Mouse (Mus musculus) neural tube, embryonic 15.5 days (tissue): ENCODE measurements around the gene Zrsr1. TPM values are rescaled to one million over a fixed set of nuclear protein-coding genes. Genes with fewer than 3 reads are reported as not detected.

Experiments used
- ATAC-seq: fragments of 200-750 bp; cut with Nextera tagmentation; 2 replicates; pipeline ENCODE4 v1.8.0; 2017; ENCODE audit warnings: mild to moderate bottlenecking, moderate TSS enrichment, moderate library complexity; ENCODE audit not compliant: low FRiP score
- H3K27ac ChIP-seq: fragments of 300-500 bp; sonication (generic); replicated peaks from 2 replicates; pipeline ENCODE4 v1.5.1; 2015; ENCODE audit warnings: mild to moderate bottlenecking, inconsistent platforms
- H3K27me3 ChIP-seq: fragments of 300-500 bp; sonication (generic); replicated peaks from 2 replicates; pipeline ENCODE4 v1.6.1; 2015; ENCODE audit warnings: inconsistent platforms
- H3K36me3 ChIP-seq: fragments of 300-500 bp; sonication (generic); 2 replicates; pipeline ENCODE4 v1.6.1; 2015; ENCODE audit warnings: inconsistent platforms
- H3K4me1 ChIP-seq: fragments of 300-500 bp; sonication (generic); 2 replicates; pipeline ENCODE4 v1.6.1; 2015; ENCODE audit warnings: inconsistent platforms
- H3K4me2 ChIP-seq: fragments of 300-500 bp; sonication (generic); 2 replicates; pipeline ENCODE4 v1.6.1; 2015; ENCODE audit warnings: inconsistent platforms, mild to moderate bottlenecking, moderate library complexity
- H3K4me3 ChIP-seq: fragments of 300-500 bp; sonication (generic); replicated peaks from 2 replicates; pipeline ENCODE4 v1.5.1; 2015; ENCODE audit warnings: mild to moderate bottlenecking, inconsistent platforms
- H3K9ac ChIP-seq: fragments of 300-500 bp; sonication (generic); replicated peaks from 2 replicates; pipeline ENCODE4 v1.6.1; 2015; ENCODE audit warnings: mild to moderate bottlenecking, inconsistent platforms
- H3K9me3 ChIP-seq: fragments of 300-500 bp; sonication (generic); replicated peaks from 2 replicates; pipeline ENCODE4 v1.6.1; 2016; ENCODE audit warnings: inconsistent platforms
- WGBS: fragments of 180-500 bp; shearing (Covaris S2); methylation state at CpG from one replicate; pipeline ENCODE4 v1.1.7; 2015; ENCODE audit warnings: mixed read lengths; 5-methylcytosine and 5-hydroxymethylcytosine counted together
- polyA plus RNA-seq: library from polyadenylated mRNA; unstranded; fragments of >200 nt; fragmentation: Nextera tagmentation; extraction: Ambion mirVana; gene quantifications from 2 replicates; pipeline ENCODE4 v1.2.1, GENCODE M21; 2015

Zrsr1 gene
- polyA plus RNA-seq, 1 experiment from 2014 or later, result 9.5 TPM

GRCm38 (mm10) chr11:22950131-22950530, 21.7 kb upstream of the Zrsr1 start:
- ATAC-seq, result no peak
- Histone ChIP-seq H3K27ac (no peak overlapping the region), H3K9ac (no peak overlapping the region), H3K36me3 (no peaks in the 10 kb centered on the region; the same call in 1 of the 2 replicates), H3K4me2 (no peak overlapping the region), H3K4me1 (no peaks in the 10 kb centered on the region), H3K9me3 (no peaks in the 10 kb centered on the region), H3K27me3 (no peaks in the 10 kb centered on the region), H3K4me3 (no peak overlapping the region)
- 92% methylated on average over 6 of the region's 6 CpGs for WGBS

- Histone ChIP-seq H3K27me3 (no peaks in the 10 kb centered on the region), H3K9ac (no peak overlapping the region), H3K4me1 (no peaks in the 10 kb centered on the region), H3K36me3 (no peaks in the 10 kb centered on the region; the same call in 1 of the 2 replicates), H3K4me3 (no peak overlapping the region), H3K9me3 (no peaks in the 10 kb centered on the region), H3K4me2 (no peak overlapping the region), H3K27ac (no peak overlapping the region)
- no peak for ATAC-seq
- 94% methylated on average over 7 of the region's 7 CpGs for WGBS
These were observed 19.1 kb upstream of the Zrsr1 start for GRCm38 (mm10) chr11:22952668-22953067.

- Histone ChIP-seq H3K4me2 (no peak overlapping the region), H3K9ac (no peak overlapping the region), H3K4me3 (no peak overlapping the region), H3K36me3 (no peaks in the 10 kb centered on the region), H3K27ac (no peak overlapping the region), H3K9me3 (no peaks in the 10 kb centered on the region), H3K4me1 (no peaks in the 10 kb centered on the region), H3K27me3 (no peaks in the 10 kb centered on the region)
- WGBS, result 97% methylated on average over 6 of the region's 6 CpGs
- no peak for ATAC-seq
These were observed 15.5 kb upstream of the Zrsr1 start for GRCm38 (mm10) chr11:22956346-22956745.

- Histone ChIP-seq H3K9ac (no peak overlapping the region), H3K9me3 (no peaks in the 10 kb centered on the region), H3K4me3 (no peak overlapping the region), H3K27me3 (no peaks in the 10 kb centered on the region), H3K4me1 (no peaks in the 10 kb centered on the region), H3K4me2 (no peak overlapping the region), H3K36me3 (no peaks in the 10 kb centered on the region), H3K27ac (no peak overlapping the region)
- ATAC-seq, result peak; percentile 41; the same call in 1 of the 2 replicates
- 76% methylated on average over 4 of the region's 4 CpGs for WGBS
These were observed 15.0 kb upstream of the Zrsr1 start for GRCm38 (mm10) chr11:22956830-22957229.

GRCm38 (mm10) chr11:22957791-22958374, 13.9 kb upstream of the Zrsr1 start:
- no peak overlapping the region for H3K4me2 ChIP-seq
- H3K9me3 ChIP-seq, result no peaks in the 10 kb centered on the region
- no peak overlapping the region for H3K4me3 ChIP-seq
- ATAC-seq, result no peak
- H3K36me3 ChIP-seq, result no peaks in the 10 kb centered on the region
- H3K4me1 ChIP-seq, result no peaks in the 10 kb centered on the region
- H3K27me3 ChIP-seq, result no peaks in the 10 kb centered on the region
- 95% methylated on average over 4 of the region's 4 CpGs for WGBS
- no peak overlapping the region for H3K27ac ChIP-seq
- H3K9ac ChIP-seq, result no peak overlapping the region

- H3K4me1 ChIP-seq, result no peaks in the 10 kb centered on the region
- H3K36me3 ChIP-seq, result no peaks in the 10 kb centered on the region
- H3K4me2 ChIP-seq, result no peak overlapping the region
- H3K27me3 ChIP-seq, result no peaks in the 10 kb centered on the region
- H3K4me3 ChIP-seq, result no peak overlapping the region
- no peak overlapping the region for H3K27ac ChIP-seq
- ATAC-seq, result no peak
- 95% methylated on average over 1 of the region's 1 CpGs for WGBS
- H3K9ac ChIP-seq, result no peak overlapping the region
- no peaks in the 10 kb centered on the region for H3K9me3 ChIP-seq
These were observed 9.7 kb upstream of the Zrsr1 start for GRCm38 (mm10) chr11:22962101-22962500.

- no peak for ATAC-seq
- 81% methylated on average over 4 of the region's 4 CpGs for WGBS
- H3K4me3 ChIP-seq, result no peak overlapping the region
These were observed 7.4 kb upstream of the Zrsr1 start for GRCm38 (mm10) chr11:22964401-22964800.

GRCm38 (mm10) chr11:22965503-22965902, 6.3 kb upstream of the Zrsr1 start:
- peaks cover 4% of the 10 kb centered on the region; the same call in 1 of the 2 replicates for H3K9me3 ChIP-seq
- no peak for ATAC-seq
- WGBS, result 85% methylated on average over 4 of the region's 4 CpGs

More at GRCm38 (mm10) chr11:22964401-22964800, 7.4 kb upstream of the Zrsr1 start:
- no peak overlapping the region for H3K27ac ChIP-seq
- H3K27me3 ChIP-seq, result no peaks in the 10 kb centered on the region
- H3K9me3 ChIP-seq, result no peaks in the 10 kb centered on the region
- no peak overlapping the region for H3K9ac ChIP-seq
- no peaks in the 10 kb centered on the region for H3K4me1 ChIP-seq
- no peaks in the 10 kb centered on the region for H3K36me3 ChIP-seq
- H3K4me2 ChIP-seq, result no peak overlapping the region

GRCm38 (mm10) chr11:22969486-22969885, 2.3 kb upstream of the Zrsr1 start:
- no peak for ATAC-seq
- Histone ChIP-seq H3K9ac (no peak overlapping the region), H3K27ac (no peak overlapping the region), H3K9me3 (peaks cover 18% of the 10 kb centered on the region; the same call in 1 of the 2 replicates), H3K27me3 (no peaks in the 10 kb centered on the region), H3K4me3 (no peak overlapping the region), H3K4me2 (no peak overlapping the region), H3K4me1 (peaks cover 10% of the 10 kb centered on the region; the same call in 1 of the 2 replicates), H3K36me3 (peaks cover 15% of the 10 kb centered on the region)
- WGBS, result 73% methylated on average over 6 of the region's 6 CpGs

More at GRCm38 (mm10) chr11:22965503-22965902, 6.3 kb upstream of the Zrsr1 start:
- Histone ChIP-seq H3K4me3 (no peak overlapping the region), H3K9ac (no peak overlapping the region), H3K4me2 (no peak overlapping the region), H3K27ac (no peak overlapping the region), H3K27me3 (no peaks in the 10 kb centered on the region), H3K36me3 (0 out of 2 replicates have a peak, but pooled peaks cover 3% of the 10 kb centered on the region), H3K4me1 (no peaks in the 10 kb centered on the region)

- Histone ChIP-seq H3K27ac (no peak overlapping the region), H3K9me3 (peaks cover 18% of the 10 kb centered on the region; the same call in 1 of the 2 replicates), H3K9ac (no peak overlapping the region), H3K36me3 (peaks cover 15% of the 10 kb centered on the region), H3K27me3 (no peaks in the 10 kb centered on the region), H3K4me1 (peaks cover 14% of the 10 kb centered on the region), H3K4me2 (no peak overlapping the region), H3K4me3 (no peak overlapping the region)
- 95% methylated on average over 1 of the region's 1 CpGs for WGBS
- no peak for ATAC-seq
These were observed 1.3 kb upstream of the Zrsr1 start for GRCm38 (mm10) chr11:22970546-22970945.

- Histone ChIP-seq H3K4me1 (peaks cover 36% of the 10 kb centered on the region), H3K4me3 (peak overlapping the region; percentile 57), H3K4me2 (peak overlapping the region; percentile 63), H3K9ac (peak overlapping the region; percentile 63), H3K9me3 (peaks cover 18% of the 10 kb centered on the region; the same call in 1 of the 2 replicates), H3K27me3 (no peaks in the 10 kb centered on the region), H3K36me3 (peaks cover 27% of the 10 kb centered on the region), H3K27ac (peak overlapping the region; percentile 80)
- peak; percentile 73 for ATAC-seq
- 52% methylated on average over 43 of the region's 46 CpGs for WGBS
These were observed 1.1 kb downstream of the Zrsr1 start for GRCm38 (mm10) chr11:22972746-22973526.

GRCm38 (mm10) chr11:22973599-22973998, 1.8 kb downstream of the Zrsr1 start:
- Histone ChIP-seq H3K4me3 (peak overlapping the region; percentile 57), H3K27me3 (no peaks in the 10 kb centered on the region), H3K4me1 (peaks cover 42% of the 10 kb centered on the region), H3K27ac (peak overlapping the region; percentile 68), H3K36me3 (peaks cover 33% of the 10 kb centered on the region), H3K9ac (peak overlapping the region; percentile 45), H3K4me2 (peak overlapping the region; percentile 63), H3K9me3 (peaks cover 18% of the 10 kb centered on the region; the same call in 1 of the 2 replicates)
- 49% methylated on average over 14 of the region's 14 CpGs for WGBS
- ATAC-seq, result no peak
